Mouse (Mus musculus) neural tube, embryonic 13.5 days (tissue): Measurements from ENCODE around the gene Kctd2. TPM values are rescaled to one million over a fixed set of nuclear protein-coding genes. Genes with fewer than 3 reads are reported as not detected.
A peak's percentile ranks its signal among the peaks of the same experiment; 100 is the strongest.

ENCODE experiments used
- ATAC-seq: fragments of 200-750 bp; cut with Nextera tagmentation; 2 replicates; pipeline ENCODE4 v1.8.0; 2017; ENCODE audit warnings: low read depth, mild to moderate bottlenecking, moderate TSS enrichment, moderate library complexity
- H3K27ac ChIP-seq: fragments of 300-500 bp; sonication (generic); replicated peaks from 2 replicates; pipeline ENCODE4 v1.5.1; 2015; ENCODE audit warnings: moderate library complexity, mild to moderate bottlenecking, inconsistent platforms
- H3K27me3 ChIP-seq: fragments of 300-500 bp; sonication (generic); 2 replicates; pipeline ENCODE4 v1.6.1; 2015; ENCODE audit warnings: mild to moderate bottlenecking, inconsistent platforms
- H3K36me3 ChIP-seq: fragments of 300-500 bp; sonication (generic); 2 replicates; pipeline ENCODE4 v1.6.1; 2015; ENCODE audit warnings: mild to moderate bottlenecking, inconsistent platforms
- H3K4me1 ChIP-seq: fragments of 300-500 bp; sonication (generic); replicated peaks from 2 replicates; pipeline ENCODE4 v1.6.1; 2015; ENCODE audit warnings: inconsistent platforms
- H3K4me2 ChIP-seq: fragments of 300-500 bp; sonication (generic); 2 replicates; pipeline ENCODE4 v1.6.1; 2015; ENCODE audit warnings: inconsistent platforms, mild to moderate bottlenecking, moderate library complexity
- H3K4me3 ChIP-seq: fragments of 300-500 bp; sonication (generic); 2 replicates; pipeline ENCODE4 v1.5.1; 2015; ENCODE audit warnings: mild to moderate bottlenecking, inconsistent platforms
- H3K9ac ChIP-seq: fragments of 300-500 bp; sonication (generic); 2 replicates; pipeline ENCODE4 v1.6.1; 2015; ENCODE audit warnings: moderate library complexity, mild to moderate bottlenecking, inconsistent platforms
- H3K9me3 ChIP-seq: fragments of 300-500 bp; sonication (generic); 2 replicates; pipeline ENCODE4 v1.6.1; 2016; ENCODE audit warnings: inconsistent platforms
- WGBS: fragments of 180-500 bp; shearing (Covaris S2); methylation state at CpG from one replicate; pipeline ENCODE4 v1.1.7; 2015; 5-methylcytosine and 5-hydroxymethylcytosine counted together
- polyA plus RNA-seq: library from polyadenylated mRNA; unstranded; fragments of >200 nt; fragmentation: Nextera tagmentation; extraction: Ambion mirVana; gene quantifications from 2 replicates; pipeline ENCODE4 v1.2.1, GENCODE M21; 2015

Kctd2 gene
- polyA plus RNA-seq, 1 experiment from 2014 or later, result 23.5 TPM

DNA sequence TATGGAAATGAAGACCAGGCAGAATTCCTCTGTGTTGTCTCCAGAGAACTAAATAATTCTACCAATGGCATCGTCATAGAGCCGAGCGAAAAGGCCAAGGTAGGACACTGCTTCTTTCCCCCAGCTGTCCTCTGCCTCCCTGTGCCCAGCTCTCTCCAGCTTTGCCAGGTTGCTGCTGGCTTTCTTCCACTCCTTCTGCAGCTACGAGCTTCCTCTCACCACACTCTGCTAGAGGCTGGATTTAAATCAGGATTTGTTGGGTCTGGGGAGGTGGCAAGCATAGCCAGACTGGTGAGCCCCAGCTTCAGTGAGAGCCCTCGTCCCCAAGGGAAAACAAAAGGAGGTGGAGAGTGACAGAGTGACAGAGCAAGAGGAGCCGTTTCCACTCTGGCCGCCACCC lies 9.4 kb downstream of the Kctd2 start:
- no peaks in the 10 kb centered on the region for H3K27me3 ChIP-seq
- no peak overlapping the region for H3K4me3 ChIP-seq
- H3K4me2 ChIP-seq, result no peak overlapping the region
- 94% methylated on average over 7 of the region's 7 CpGs for WGBS
- H3K27ac ChIP-seq, result no peak overlapping the region
- no peak overlapping the region for H3K9ac ChIP-seq
- no peaks in the 10 kb centered on the region for H3K9me3 ChIP-seq
- no peak for ATAC-seq
- H3K4me1 ChIP-seq, result peaks cover 17% of the 10 kb centered on the region; the same call in 1 of the 2 replicates
- H3K36me3 ChIP-seq, result peaks cover 81% of the 10 kb centered on the region

DNA sequence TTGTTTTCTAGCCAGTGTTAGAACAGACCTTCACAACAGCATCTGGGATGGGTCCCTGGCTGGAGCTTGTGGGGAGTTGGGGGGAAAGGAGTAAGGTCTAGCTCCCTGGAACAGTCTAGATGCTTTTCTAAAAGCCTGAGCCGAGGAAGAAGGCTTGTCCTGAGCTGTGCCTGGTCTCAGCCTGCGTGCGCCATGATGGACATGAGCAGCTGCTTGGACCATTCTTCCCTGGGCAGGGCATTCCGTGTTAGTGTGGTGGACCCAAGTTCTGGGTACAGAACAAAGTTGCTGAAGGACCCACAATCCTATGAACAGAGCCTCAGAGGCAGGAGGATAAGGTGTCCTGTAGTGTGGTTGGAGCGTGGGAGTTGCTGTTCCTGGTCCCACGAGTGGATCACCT lies 10.6 kb downstream of the Kctd2 start:
- H3K4me3 ChIP-seq, result no peak overlapping the region
- H3K9me3 ChIP-seq, result no peaks in the 10 kb centered on the region
- H3K4me1 ChIP-seq, result peaks cover 18% of the 10 kb centered on the region
- peaks cover 8% of the 10 kb centered on the region; the same call in 1 of the 2 replicates for H3K27me3 ChIP-seq
- H3K27ac ChIP-seq, result no peak overlapping the region
- H3K4me2 ChIP-seq, result no peak overlapping the region
- H3K9ac ChIP-seq, result no peak overlapping the region
- 92% methylated on average over 6 of the region's 6 CpGs for WGBS
- ATAC-seq, result no peak
- H3K36me3 ChIP-seq, result peaks cover 69% of the 10 kb centered on the region

- Histone ChIP-seq H3K27me3 (peaks cover 11% of the 10 kb centered on the region), H3K4me3 (no peak overlapping the region), H3K4me2 (no peak overlapping the region), H3K4me1 (peaks cover 21% of the 10 kb centered on the region), H3K36me3 (peaks cover 47% of the 10 kb centered on the region), H3K9ac (no peak overlapping the region), H3K9me3 (no peaks in the 10 kb centered on the region), H3K27ac (no peak overlapping the region)
- no peak for ATAC-seq
- WGBS, result 86% methylated on average over 4 of the region's 4 CpGs
Observed at GRCm38 (mm10) chr11:115432814-115433213, 12.9 kb downstream of the Kctd2 start.

DNA sequence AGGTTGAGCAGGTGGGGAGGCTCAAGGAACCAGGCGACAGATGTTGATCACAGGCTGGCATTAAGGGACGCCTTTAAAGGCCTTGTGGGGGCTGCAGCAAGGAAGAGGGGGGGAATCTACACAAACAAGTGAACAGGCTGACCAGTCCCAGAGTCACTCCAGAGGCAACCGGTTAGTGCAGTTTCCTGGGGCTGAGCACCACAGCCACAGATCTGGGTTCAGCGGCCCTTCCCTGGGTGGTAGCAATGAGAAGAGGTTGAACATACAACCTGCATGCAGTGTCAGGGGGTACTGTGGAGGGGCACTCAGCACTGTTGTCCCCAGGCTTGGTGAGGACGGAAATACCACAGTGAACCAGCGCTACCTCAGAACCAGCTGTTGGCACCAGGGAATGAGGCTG lies 13.4 kb downstream of the Kctd2 start:
- no peak for ATAC-seq
- WGBS, result 84% methylated on average over 6 of the region's 6 CpGs
- H3K9ac ChIP-seq, result no peak overlapping the region
- no peak overlapping the region for H3K4me2 ChIP-seq
- H3K27me3 ChIP-seq, result peaks cover 11% of the 10 kb centered on the region
- peaks cover 46% of the 10 kb centered on the region for H3K36me3 ChIP-seq
- no peaks in the 10 kb centered on the region for H3K9me3 ChIP-seq
- H3K4me3 ChIP-seq, result no peak overlapping the region
- peaks cover 18% of the 10 kb centered on the region for H3K4me1 ChIP-seq
- no peak overlapping the region for H3K27ac ChIP-seq

DNA sequence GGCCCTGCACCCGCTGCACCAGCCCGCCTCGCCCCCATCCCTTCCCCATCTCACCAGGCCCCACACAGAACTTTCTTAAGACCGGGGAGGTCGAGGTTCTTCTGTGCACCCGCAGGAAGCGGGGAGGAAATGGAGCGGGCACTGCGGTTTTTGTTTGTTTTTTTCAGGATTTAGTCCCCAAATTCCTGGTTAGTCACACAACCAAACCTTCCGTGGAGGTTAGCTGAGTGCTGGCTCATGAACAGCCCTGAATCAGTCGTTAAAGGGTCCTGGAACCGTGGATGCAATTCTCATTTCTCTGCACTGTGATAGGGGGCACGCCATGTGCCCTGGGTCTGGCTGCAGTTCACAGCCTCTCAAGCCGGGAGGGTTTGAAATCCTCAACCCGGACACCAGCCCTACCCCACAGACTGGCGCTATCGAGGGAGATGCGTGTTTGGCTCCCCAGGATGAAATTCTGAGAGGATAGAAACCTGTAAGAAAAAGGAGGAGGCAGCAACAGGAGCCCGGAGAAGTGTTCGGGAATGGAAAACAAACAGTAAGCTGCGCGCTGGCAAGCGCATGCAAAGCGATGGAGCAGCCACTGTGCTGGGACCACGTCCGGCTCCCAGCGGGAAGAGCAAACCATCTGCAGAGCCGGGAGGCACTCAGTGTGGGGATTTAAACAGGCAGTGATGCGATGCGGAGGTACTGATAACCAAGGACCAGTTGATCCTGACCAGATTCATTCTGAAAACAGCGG lies 15.8 kb downstream of the Kctd2 start:
- Histone ChIP-seq H3K4me1 (peaks cover 18% of the 10 kb centered on the region), H3K4me3 (peak overlapping the region; percentile 30), H3K9me3 (0 out of 2 replicates have a peak, but pooled peaks cover 10% of the 10 kb centered on the region), H3K9ac (peak overlapping the region; percentile 66), H3K36me3 (peaks cover 24% of the 10 kb centered on the region), H3K27ac (peak overlapping the region; percentile 38; the same call in 1 of the 2 replicates), H3K4me2 (peak overlapping the region; percentile 54), H3K27me3 (peaks cover 11% of the 10 kb centered on the region)
- ATAC-seq, result no peak
- WGBS, result 5% methylated on average over 31 of the region's 31 CpGs

DNA sequence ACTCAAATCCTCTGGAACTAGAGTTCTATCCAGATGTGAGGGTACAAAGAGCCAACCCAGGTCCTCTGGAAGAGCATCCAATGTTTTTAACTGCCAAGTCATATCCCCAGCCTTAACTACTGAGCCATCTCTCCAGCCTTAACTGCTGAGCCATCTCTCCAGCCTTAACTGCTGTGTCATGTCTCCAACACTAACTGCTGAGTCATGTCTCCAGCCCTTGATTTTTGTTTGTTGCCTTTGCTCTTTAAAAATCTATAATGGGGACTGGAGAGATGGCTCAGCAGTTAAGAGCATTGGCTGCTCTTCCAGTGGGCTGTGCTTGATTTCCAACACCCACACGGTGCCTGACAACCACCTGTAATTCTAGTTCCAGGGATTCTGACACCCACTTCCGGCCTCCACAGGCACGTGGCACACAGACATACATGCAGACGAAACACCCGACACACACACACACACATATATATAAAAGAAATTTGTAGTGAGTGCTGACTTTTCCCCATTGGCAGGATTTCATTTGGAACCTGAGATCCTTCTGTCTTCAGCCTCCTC lies 17.7 kb downstream of the Kctd2 start:
- Histone ChIP-seq H3K27me3 (peaks cover 11% of the 10 kb centered on the region), H3K4me3 (no peak overlapping the region), H3K36me3 (peaks cover 5% of the 10 kb centered on the region; the same call in 1 of the 2 replicates), H3K9ac (no peak overlapping the region), H3K4me1 (peaks cover 18% of the 10 kb centered on the region), H3K27ac (no peak overlapping the region), H3K9me3 (0 out of 2 replicates have a peak, but pooled peaks cover 10% of the 10 kb centered on the region), H3K4me2 (no peak overlapping the region)
- 85% methylated on average over 5 of the region's 5 CpGs for WGBS
- ATAC-seq, result no peak

GRCm38 (mm10) chr11:115439326-115439725 lies 19.4 kb downstream of the Kctd2 start:
- H3K27me3 ChIP-seq, result peaks cover 11% of the 10 kb centered on the region
- H3K27ac ChIP-seq, result no peak overlapping the region
- H3K4me2 ChIP-seq, result no peak overlapping the region
- no peak overlapping the region for H3K9ac ChIP-seq
- WGBS, result 89% methylated on average over 3 of the region's 3 CpGs
- 0 out of 2 replicates have a peak, but pooled peaks cover 10% of the 10 kb centered on the region for H3K9me3 ChIP-seq
- H3K4me3 ChIP-seq, result no peak overlapping the region
- peaks cover 18% of the 10 kb centered on the region for H3K4me1 ChIP-seq
- H3K36me3 ChIP-seq, result no peaks in the 10 kb centered on the region
- no peak for ATAC-seq

GRCm38 (mm10) chr11:115439906-115440595 lies 20.1 kb downstream of the Kctd2 start, which contains the start of gene Trim80:
Trim80 (plus strand) TSS chr11:115440545.
- ATAC-seq, result no peak
- no peak within 1 kb of the TSS for H3K4me2 ChIP-seq
- 94% methylated on average over 9 of the region's 9 CpGs for WGBS
- H3K9me3 ChIP-seq, result 0 out of 2 replicates have a peak, but pooled peaks cover 10% of the 10 kb centered on the region
- H3K4me3 ChIP-seq, result no peak within 1 kb of the TSS
- H3K9ac ChIP-seq, result no peak within 1 kb of the TSS
- peaks cover 8% of the 10 kb centered on the region for H3K27me3 ChIP-seq
- peaks cover 16% of the 10 kb centered on the region for H3K4me1 ChIP-seq
- no peak within 1 kb of the TSS for H3K27ac ChIP-seq
- no peaks in the 10 kb centered on the region for H3K36me3 ChIP-seq

DNA sequence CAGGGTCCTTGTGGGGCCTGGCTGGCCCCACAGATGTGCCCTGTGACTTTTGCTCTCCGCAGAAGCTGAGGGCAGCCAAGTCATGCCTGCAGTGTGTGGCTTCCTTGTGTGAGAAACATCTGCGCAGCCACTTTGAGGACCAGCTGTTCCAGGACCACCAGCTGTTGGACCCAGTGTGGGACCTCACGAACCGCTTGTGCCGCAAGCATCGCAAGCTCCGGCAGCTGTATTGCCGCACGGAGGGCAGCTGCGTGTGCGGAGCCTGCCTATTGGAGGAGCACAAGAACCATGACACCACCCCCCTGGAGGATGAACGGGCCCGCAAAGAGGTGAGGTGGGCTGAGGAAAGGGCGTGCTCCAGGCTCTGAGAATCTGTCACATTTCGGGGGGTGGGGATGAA lies 21.5 kb downstream of the Kctd2 start:
- no peaks in the 10 kb centered on the region for H3K36me3 ChIP-seq
- no peak overlapping the region for H3K4me3 ChIP-seq
- 44% methylated on average over 15 of the region's 15 CpGs for WGBS
- H3K9me3 ChIP-seq, result 0 out of 2 replicates have a peak, but pooled peaks cover 10% of the 10 kb centered on the region
- no peak overlapping the region for H3K9ac ChIP-seq
- H3K27ac ChIP-seq, result no peak overlapping the region
- H3K27me3 ChIP-seq, result peaks cover 4% of the 10 kb centered on the region; the same call in 1 of the 2 replicates
- no peak for ATAC-seq
- peaks cover 3% of the 10 kb centered on the region for H3K4me1 ChIP-seq
- no peak overlapping the region for H3K4me2 ChIP-seq

- no peak overlapping the region for H3K4me3 ChIP-seq
Observed at GRCm38 (mm10) chr11:115446906-115447305, 27.0 kb downstream of the Kctd2 start.

DNA sequence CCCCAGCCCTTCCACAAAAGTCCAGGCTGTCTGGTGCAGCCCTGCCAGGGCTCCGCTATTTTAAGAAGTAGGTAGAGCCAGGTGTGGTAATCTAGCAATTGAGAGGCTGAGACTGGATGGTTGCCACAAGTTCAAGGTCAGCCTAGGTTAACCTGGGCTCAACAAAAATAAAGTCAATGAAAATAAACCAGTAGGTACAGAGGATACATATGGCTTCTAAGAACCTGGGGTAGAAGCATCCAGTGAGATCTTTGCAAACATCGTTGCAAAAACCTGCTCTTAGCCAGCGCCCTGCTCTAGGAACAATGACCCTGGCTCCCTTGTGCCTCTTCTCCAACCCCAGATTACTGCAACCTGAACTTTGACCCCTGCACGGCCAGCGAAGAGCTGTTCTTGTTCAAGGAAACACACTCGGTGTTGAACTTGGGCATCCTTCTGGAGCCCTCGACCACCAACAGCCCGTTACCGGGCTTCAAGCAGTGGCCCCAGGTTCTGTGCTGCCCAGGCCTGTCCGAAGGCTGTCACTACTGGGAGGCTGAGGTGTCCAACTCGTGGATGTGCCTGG lies 27.5 kb downstream of the Kctd2 start:
- Histone ChIP-seq H3K4me3 (no peak overlapping the region), H3K36me3 (no peaks in the 10 kb centered on the region), H3K9ac (no peak overlapping the region), H3K9me3 (no peaks in the 10 kb centered on the region), H3K27ac (no peak overlapping the region), H3K4me2 (no peak overlapping the region), H3K4me1 (no peaks in the 10 kb centered on the region), H3K27me3 (no peaks in the 10 kb centered on the region)
- no peak for ATAC-seq
- WGBS, result 88% methylated on average over 11 of the region's 11 CpGs

More at GRCm38 (mm10) chr11:115446906-115447305, 27.0 kb downstream of the Kctd2 start:
- 67% methylated on average over 3 of the region's 3 CpGs for WGBS
- no peak overlapping the region for H3K9ac ChIP-seq
- no peaks in the 10 kb centered on the region for H3K9me3 ChIP-seq
- H3K27me3 ChIP-seq, result no peaks in the 10 kb centered on the region
- no peaks in the 10 kb centered on the region for H3K36me3 ChIP-seq
- ATAC-seq, result no peak
- H3K27ac ChIP-seq, result no peak overlapping the region
- no peaks in the 10 kb centered on the region for H3K4me1 ChIP-seq
- H3K4me2 ChIP-seq, result no peak overlapping the region

DNA sequence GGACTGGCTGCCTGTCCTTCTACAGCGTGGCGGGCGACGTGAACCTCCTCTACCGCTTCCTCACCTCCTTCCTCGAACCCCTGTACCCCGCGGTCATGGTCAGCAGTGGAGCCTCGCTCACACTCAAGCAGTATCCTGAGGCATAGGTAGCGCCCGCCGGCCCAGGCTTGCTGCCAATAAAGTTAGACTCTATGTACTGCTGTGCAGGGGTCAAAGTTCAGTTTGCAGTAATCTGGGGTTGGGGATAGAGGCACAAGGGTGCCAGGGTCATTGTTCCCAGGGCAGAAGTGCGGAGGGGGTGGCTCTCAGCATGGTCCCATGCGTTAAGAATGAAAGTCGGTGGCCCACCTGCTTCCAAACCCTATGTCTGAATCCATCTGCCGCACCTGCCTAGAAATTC lies 28.1 kb downstream of the Kctd2 start:
- no peaks in the 10 kb centered on the region for H3K4me1 ChIP-seq
- H3K9ac ChIP-seq, result no peak overlapping the region
- no peak overlapping the region for H3K4me3 ChIP-seq
- H3K27me3 ChIP-seq, result no peaks in the 10 kb centered on the region
- no peak overlapping the region for H3K4me2 ChIP-seq
- no peak for ATAC-seq
- no peaks in the 10 kb centered on the region for H3K36me3 ChIP-seq
- H3K9me3 ChIP-seq, result no peaks in the 10 kb centered on the region
- WGBS, result 87% methylated on average over 16 of the region's 16 CpGs
- H3K27ac ChIP-seq, result no peak overlapping the region
